22 mouse cellular contexts compared by ENCODE assay signal in genomic region chr10:117281381-117281920, GRCm38 (mm10). TPM values are rescaled to one million over a fixed set of nuclear protein-coding genes. Genes with fewer than 3 reads are reported as not detected.
A peak's percentile ranks its signal among the peaks of the same experiment; 100 is the strongest.
DNase-seq lines count a peak whose midpoint lies in the region; ATAC-seq and TF ChIP-seq lines count a peak whose summit lies in the region.
"Had no signal": no experiment of that assay in that cellular context is flagged by ENCODE, and none has a peak within 500 bp of the region (broad histone marks: within the 10 kb centered on the region; RNA-seq: fewer than 3 reads in every experiment).

No protein-coding gene starts in this region.

- no peak for TF ChIP-seq POLR2A in liver, adult 2 months (IDR thresholded peaks at IDR 0.05; ENCODE audit: extremely low read depth, insufficient read depth, low read length)
- no peak for TF ChIP-seq POLR2A in bone marrow macrophage, adult 2 months (IDR thresholded peaks at IDR 0.05; ENCODE audit: borderline replicate concordance, low read depth, low read length)

- 85% methylated on average over 7 of the region's 7 CpGs for WGBS in liver, adult 2 months
- WGBS in liver, embryonic 15.5 days (ENCODE audit: insufficient replicate concordance): 54% methylated on average over 7 of the region's 7 CpGs
- WGBS in stomach, embryonic 14.5 days: 75% methylated on average over 7 of the region's 7 CpGs

- 0 out of 2 replicates have a peak overlapping the region, but pooled peaks have one; percentile 1 for H3K4me2 ChIP-seq in liver, embryonic 15.5 days
- peak overlapping the region; percentile 12; the same call in 1 of the 2 replicates for H3K4me2 ChIP-seq in stomach, embryonic 14.5 days (replicated peaks; ENCODE audit: low read depth, low read length)
- H3K4me2 ChIP-seq: forebrain, embryonic 12.5 days; midbrain, embryonic 15.5 days; neural tube, embryonic 15.5 days had no signal

- H3K36me3 ChIP-seq in liver, adult 2 months (ENCODE audit: control insufficient read depth, insufficient read depth, low read length): no peaks in the 10 kb centered on the region
- H3K36me3 ChIP-seq in liver, embryonic 15.5 days (replicated peaks): no peaks in the 10 kb centered on the region
- H3K36me3 ChIP-seq in stomach, embryonic 14.5 days (ENCODE audit: control insufficient read depth, insufficient read depth, low read length): no peaks in the 10 kb centered on the region
- H3K36me3 ChIP-seq: forebrain, embryonic 12.5 days; midbrain, embryonic 15.5 days; neural tube, embryonic 15.5 days had no signal

- H3K9ac ChIP-seq in liver, adult 2 months (ENCODE audit: low read depth, low read length): no peak overlapping the region
- H3K9ac ChIP-seq in liver, embryonic 15.5 days: no peak overlapping the region
- no peak overlapping the region for H3K9ac ChIP-seq in stomach, embryonic 14.5 days (replicated peaks; ENCODE audit: low read depth, low read length)
- H3K9ac ChIP-seq: forebrain, embryonic 12.5 days; midbrain, embryonic 15.5 days; neural tube, embryonic 15.5 days had no signal

- H3K79me2 ChIP-seq in liver, adult 2 months (ENCODE audit: control insufficient read depth, insufficient read depth, low read length): no peaks in the 10 kb centered on the region

- H3K27me3 ChIP-seq in liver, adult 2 months (ENCODE audit: control insufficient read depth, insufficient read depth, low read length): no peaks in the 10 kb centered on the region
- H3K27me3 ChIP-seq in liver, embryonic 15.5 days: no peaks in the 10 kb centered on the region
- no peaks in the 10 kb centered on the region for H3K27me3 ChIP-seq in stomach, embryonic 14.5 days (ENCODE audit: control insufficient read depth, insufficient read depth, low read length)
- H3K27me3 ChIP-seq: forebrain, embryonic 12.5 days; midbrain, embryonic 15.5 days; neural tube, embryonic 15.5 days had no signal

- no peak overlapping the region; the same call in 1 of the 2 replicates for H3K4me3 ChIP-seq in liver, adult 2 months (ENCODE audit: insufficient read depth, low read depth, low read length)
- H3K4me3 ChIP-seq in bone marrow macrophage, adult 2 months (ENCODE audit: insufficient read depth, low read length): peak overlapping the region; percentile 70
- peak overlapping the region; percentile 27 for H3K4me3 ChIP-seq in liver, embryonic 15.5 days (replicated peaks)
- H3K4me3 ChIP-seq in stomach, embryonic 14.5 days (ENCODE audit: low read depth, low read length): no peak overlapping the region
- H3K4me3 ChIP-seq: forebrain, embryonic 12.5 days; left cerebral cortex, adult 2 months; midbrain, embryonic 15.5 days; neural tube, embryonic 15.5 days had no signal

- peak overlapping the region; percentile 48 for H3K27ac ChIP-seq in liver, adult 2 months (replicated peaks; ENCODE audit: insufficient read depth, low read depth, low read length)
- peak overlapping the region; percentile 94 for H3K27ac ChIP-seq in bone marrow macrophage, adult 2 months (ENCODE audit: insufficient read depth, low read depth, low read length)
- peak overlapping the region; percentile 30 for H3K27ac ChIP-seq in liver, embryonic 15.5 days (replicated peaks)
- H3K27ac ChIP-seq in stomach, embryonic 14.5 days (ENCODE audit: low read length): peak overlapping the region; percentile 63; the same call in 1 of the 2 replicates
- H3K27ac ChIP-seq: forebrain, embryonic 12.5 days; hindbrain, postnatal 0 days; left cerebral cortex, adult 2 months; midbrain, embryonic 15.5 days; neural tube, embryonic 15.5 days had no signal

- no peaks in the 10 kb centered on the region for H3K9me3 ChIP-seq in liver, embryonic 15.5 days (replicated peaks)
- H3K9me3 ChIP-seq in stomach, embryonic 14.5 days (ENCODE audit: control insufficient read depth, low read depth, low read length): no peaks in the 10 kb centered on the region
- H3K9me3 ChIP-seq: forebrain, embryonic 12.5 days; midbrain, embryonic 15.5 days; neural tube, embryonic 15.5 days had no signal

- DNase-seq in liver, adult 2 months (ENCODE audit: extremely low read depth, low read depth, low spot score): no peak
- no peak for DNase-seq in liver
- DNase-seq in urinary bladder, adult 18-20 months (ENCODE audit: low spot score in 2 of 2): no peak
- no peak for DNase-seq in right cerebral cortex, postnatal 4 days
- DNase-seq: adrenal gland, adult 8-10 months; cerebellum, adult 18-20 months; cerebellum, postnatal 25 days; left cerebral cortex, postnatal 4 days had no signal

- TF ChIP-seq CTCF in liver, adult 2 months (IDR thresholded peaks at IDR 0.05; ENCODE audit: low read depth, low read length): no peak
- TF ChIP-seq CTCF in bone marrow macrophage, adult 2 months (IDR thresholded peaks at IDR 0.05; ENCODE audit: low read depth, low read length): no peak

- H3K4me1 ChIP-seq in liver, adult 2 months (ENCODE audit: control insufficient read depth, insufficient read depth, low read length): no peaks in the 10 kb centered on the region
- H3K4me1 ChIP-seq in bone marrow macrophage, adult 2 months (ENCODE audit: control insufficient read depth, insufficient read depth, low read length): peaks cover 29% of the 10 kb centered on the region
- no peaks in the 10 kb centered on the region for H3K4me1 ChIP-seq in liver, embryonic 15.5 days (replicated peaks)
- no peaks in the 10 kb centered on the region for H3K4me1 ChIP-seq in stomach, embryonic 14.5 days (ENCODE audit: control insufficient read depth, insufficient read depth, low read length)
- H3K4me1 ChIP-seq: forebrain, embryonic 12.5 days; midbrain, embryonic 15.5 days; neural tube, embryonic 15.5 days had no signal

- ATAC-seq in liver, embryonic 15.5 days (ENCODE audit: insufficient read depth): no peak
- no peak for ATAC-seq in stomach, embryonic 14.5 days (ENCODE audit: insufficient number of reproducible peaks, insufficient read depth, low FRiP score, low read depth)
- no peak for ATAC-seq in erythroid progenitor cell, adult 5-6 weeks (replicated peaks; ENCODE audit: low FRiP score, poor library complexity, severe bottlenecking)
- ATAC-seq: hindbrain, postnatal 0 days; midbrain, embryonic 15.5 days had no signal

RNA-seq across cellular contexts. Expression of gene Lyz2, which starts 0.7 kb away (rescaled TPM):
- total RNA-seq in liver, adult 2 months (2014; rRNA removed): 111 and 130 TPM in 2 replicates
- polyA plus RNA-seq in liver, adult 2 months (2012; rRNA removed): 27.8 and 39.0 TPM in 2 replicates
- polyA plus RNA-seq in bone marrow macrophage, adult 2 months (2012; ENCODE audit: insufficient read depth, insufficient read length, missing spikeins): 36,853 and 37,625 TPM in 2 replicates
- polyA plus RNA-seq in liver, embryonic 15.5 days (2015; fragmentation: Nextera tagmentation; extraction: Ambion mirVana): 653 and 723 TPM in 2 replicates
- 65.7 and 77.6 TPM in 2 replicates for polyA plus RNA-seq in stomach, embryonic 14.5 days (2014; fragmentation: Nextera tagmentation; extraction: Ambion mirVana)
- 1,587 and 1,837 TPM in 2 replicates for total RNA-seq in erythroid progenitor cell, adult 5-6 weeks (2015; ENCODE audit: low replicate concordance)
- 739 and 760 TPM in 2 replicates for total RNA-seq in erythroid progenitor cell, adult 5-6 weeks (2017; ENCODE audit: low replicate concordance)

RNA-seq across cellular contexts. Expression of gene Lyz1, which starts 11.2 kb away (rescaled TPM):
- total RNA-seq in liver, adult 2 months (2014; rRNA removed): not detected in 2 replicates
- polyA plus RNA-seq in liver, adult 2 months (2012; rRNA removed): not detected in 2 replicates
- polyA plus RNA-seq in bone marrow macrophage, adult 2 months (2012; ENCODE audit: insufficient read depth, insufficient read length, missing spikeins): 90.7 and 94.4 TPM in 2 replicates
- polyA plus RNA-seq in liver, embryonic 15.5 days (2015; fragmentation: Nextera tagmentation; extraction: Ambion mirVana): 0.18 and 0.24 TPM in 2 replicates
- polyA plus RNA-seq in stomach, embryonic 14.5 days (2014; fragmentation: Nextera tagmentation; extraction: Ambion mirVana): not detected in 2 replicates
- total RNA-seq in erythroid progenitor cell, adult 5-6 weeks (2015; ENCODE audit: low replicate concordance): not detected in 2 replicates
- not detected in 2 replicates for total RNA-seq in erythroid progenitor cell, adult 5-6 weeks (2017; ENCODE audit: low replicate concordance)
- total RNA-seq: hematopoietic stem cell, adult 5-6 weeks had no signal
- polyA plus RNA-seq: C2C12; forebrain, embryonic 12.5 days; hindbrain, postnatal 0 days; midbrain, embryonic 15.5 days had no signal

RNA-seq across cellular contexts. Expression of gene 9530003J23Rik, which starts 42.9 kb away (rescaled TPM):
- not detected in 2 replicates for total RNA-seq in liver, adult 2 months (2014; rRNA removed)
- polyA plus RNA-seq in liver, adult 2 months (2012; rRNA removed): not detected in 2 replicates
- not detected in 2 replicates for polyA plus RNA-seq in bone marrow macrophage, adult 2 months (2012; ENCODE audit: insufficient read depth, insufficient read length, missing spikeins)
- not detected in 2 replicates for polyA plus RNA-seq in liver, embryonic 15.5 days (2015; fragmentation: Nextera tagmentation; extraction: Ambion mirVana)
- polyA plus RNA-seq in stomach, embryonic 14.5 days (2014; fragmentation: Nextera tagmentation; extraction: Ambion mirVana): not detected in 2 replicates
- not detected in 2 replicates for total RNA-seq in erythroid progenitor cell, adult 5-6 weeks (2015; ENCODE audit: low replicate concordance)
- total RNA-seq in erythroid progenitor cell, adult 5-6 weeks (2017; ENCODE audit: low replicate concordance): not detected in 2 replicates
- total RNA-seq: adrenal gland, adult 8-10 months; gastrocnemius, adult 8-10 months; hematopoietic stem cell, adult 5-6 weeks; hindbrain, postnatal 0 days; layer of hippocampus, adult 8-10 months; left cerebral cortex, adult 2 months; left cerebral cortex, postnatal 4 days had no signal
- polyA plus RNA-seq: forebrain, embryonic 12.5 days; heart, embryonic 16.5 days; hindbrain, postnatal 0 days; midbrain, embryonic 15.5 days; neural tube, embryonic 15.5 days had no signal

RNA-seq across cellular contexts. Expression of gene Yeats4, which starts 57.1 kb away (rescaled TPM):
- 19.5 and 19.6 TPM in 2 replicates for total RNA-seq in liver, adult 2 months (2014; rRNA removed)
- 16.3 and 17.9 TPM in 2 replicates for polyA plus RNA-seq in liver, adult 2 months (2012; rRNA removed)
- 61.0 and 64.0 TPM in 2 replicates for polyA plus RNA-seq in bone marrow macrophage, adult 2 months (2012; ENCODE audit: insufficient read depth, insufficient read length, missing spikeins)
- 34.3 and 35.7 TPM in 2 replicates for polyA plus RNA-seq in liver, embryonic 15.5 days (2015; fragmentation: Nextera tagmentation; extraction: Ambion mirVana)
- 75.8 and 81.6 TPM in 2 replicates for polyA plus RNA-seq in stomach, embryonic 14.5 days (2014; fragmentation: Nextera tagmentation; extraction: Ambion mirVana)
- 36.4 and 65.8 TPM in 2 replicates for total RNA-seq in erythroid progenitor cell, adult 5-6 weeks (2015; ENCODE audit: low replicate concordance)
- 57.3 and 94.7 TPM in 2 replicates for total RNA-seq in erythroid progenitor cell, adult 5-6 weeks (2017; ENCODE audit: low replicate concordance)

Comparison
In these comparisons a context has a peak if more than half of its experiments do, and no peak if none do; other contexts are left out.
1. H3K4me3 ChIP-seq: peak in bone marrow macrophage, adult 2 months (single experiment) and liver, embryonic 15.5 days (single experiment); none in liver, adult 2 months (single experiment) and stomach, embryonic 14.5 days (single experiment).
2. H3K27ac ChIP-seq: peak in every context shown above with its lines; median percentile 94 in bone marrow macrophage, adult 2 months; 63 in stomach, embryonic 14.5 days; 48 in liver, adult 2 months; 30 in liver, embryonic 15.5 days.
3. RNA of gene Lyz2, which starts 0.7 kb away (polyA plus RNA-seq): 36,853 to 37,625 TPM in bone marrow macrophage, adult 2 months; 653 to 723 TPM in liver, embryonic 15.5 days, 65.7 to 77.6 TPM in stomach, embryonic 14.5 days and 27.8 to 39.0 TPM in liver, adult 2 months; every median in the first group is over 10 times any median in the second.
4. RNA of gene Lyz1, which starts 11.2 kb away (polyA plus RNA-seq): 90.7 to 94.4 TPM in bone marrow macrophage, adult 2 months; 0.18 to 0.24 TPM in liver, embryonic 15.5 days, not detected in liver, adult 2 months and not detected in stomach, embryonic 14.5 days; every median in the first group is over 10 times any median in the second.